Mouse (Mus musculus): ENCODE measurements at regions not wholly inside any gene's neighbourhood (a gene's known extent, or its start where the extent isn't known, plus 50 kb on each side); places are given as distances from the start of the nearest gene placed in this dataset.

- no peak overlapping the region for H3K9ac ChIP-seq (ENCODE audit: low read depth, low read length)
- 12% methylated on average over 4 of the region's 4 CpGs for WGBS
- no peaks in the 10 kb centered on the region for H3K4me1 ChIP-seq (ENCODE audit: control insufficient read depth, insufficient read depth, low read length)
- H3K27me3 ChIP-seq (replicated peaks; ENCODE audit: control insufficient read depth, insufficient read depth, low read length): no peaks in the 10 kb centered on the region
- H3K9me3 ChIP-seq (ENCODE audit: control insufficient read depth, low read length): no peaks in the 10 kb centered on the region; the same call in 1 of the 2 replicates
- H3K36me3 ChIP-seq (ENCODE audit: control insufficient read depth, insufficient read depth, low read length): no peaks in the 10 kb centered on the region
- no peak overlapping the region for H3K4me2 ChIP-seq (ENCODE audit: low read depth, low read length)
- H3K4me3 ChIP-seq (ENCODE audit: low read depth, low read length): no peak overlapping the region
- DNase-seq (ENCODE audit: low spot score) (peak; percentile 9), ATAC-seq (ENCODE audit: low read depth) (no peak; the same call in 1 of the 2 replicates)
- no peak overlapping the region for H3K27ac ChIP-seq (replicated peaks; ENCODE audit: low read depth, low read length)
Measured at GRCm38 (mm10) chr2:147941319-147941718, 105.5 kb downstream of the Foxa2 start.

GRCm38 (mm10) chr2:147932494-147932893 lies 114.3 kb downstream of the Foxa2 start:
- 80% methylated on average over 2 of the region's 2 CpGs for WGBS

GRCm38 (mm10) chr2:147929031-147929711 lies 117.6 kb downstream of the Foxa2 start:
- WGBS: 66% methylated on average over 5 of the region's 5 CpGs
- Histone ChIP-seq H3K36me3 (ENCODE audit: control insufficient read depth, insufficient read depth, low read length) (no peaks in the 10 kb centered on the region), H3K9me3 (ENCODE audit: control insufficient read depth, low read length) (no peaks in the 10 kb centered on the region), H3K27ac (replicated peaks; ENCODE audit: low read depth, low read length) (no peak overlapping the region), H3K27me3 (replicated peaks; ENCODE audit: control insufficient read depth, insufficient read depth, low read length) (no peaks in the 10 kb centered on the region), H3K4me1 (ENCODE audit: control insufficient read depth, insufficient read depth, low read length) (no peaks in the 10 kb centered on the region), H3K9ac (ENCODE audit: low read depth, low read length) (no peak overlapping the region), H3K4me2 (ENCODE audit: low read depth, low read length) (no peak overlapping the region), H3K4me3 (ENCODE audit: low read depth, low read length) (no peak overlapping the region)
- no peak for DNase-seq (ENCODE audit: low spot score)
- ATAC-seq (ENCODE audit: low read depth): no peak

More at GRCm38 (mm10) chr2:147932494-147932893, 114.3 kb downstream of the Foxa2 start:
- Histone ChIP-seq H3K9ac (ENCODE audit: low read depth, low read length) (no peak overlapping the region), H3K36me3 (ENCODE audit: control insufficient read depth, insufficient read depth, low read length) (no peaks in the 10 kb centered on the region), H3K27ac (replicated peaks; ENCODE audit: low read depth, low read length) (no peak overlapping the region), H3K27me3 (replicated peaks; ENCODE audit: control insufficient read depth, insufficient read depth, low read length) (no peaks in the 10 kb centered on the region), H3K4me1 (ENCODE audit: control insufficient read depth, insufficient read depth, low read length) (no peaks in the 10 kb centered on the region), H3K4me2 (ENCODE audit: low read depth, low read length) (no peak overlapping the region), H3K4me3 (ENCODE audit: low read depth, low read length) (no peak overlapping the region), H3K9me3 (ENCODE audit: control insufficient read depth, low read length) (no peaks in the 10 kb centered on the region; the same call in 1 of the 2 replicates)
- no peak for DNase-seq (ENCODE audit: low spot score)
- ATAC-seq (ENCODE audit: low read depth): no peak

GRCm38 (mm10) chr2:147927792-147928670 lies 118.7 kb downstream of the Foxa2 start:
- WGBS: 40% methylated on average over 10 of the region's 10 CpGs
- peak; percentile 21 for DNase-seq (ENCODE audit: low spot score)
- no peak overlapping the region for H3K4me3 ChIP-seq (ENCODE audit: low read depth, low read length)

GRCm38 (mm10) chr2:147926861-147927260 lies 119.9 kb downstream of the Foxa2 start:
- Histone ChIP-seq H3K4me3 (ENCODE audit: low read depth, low read length) (no peak overlapping the region), H3K9ac (ENCODE audit: low read depth, low read length) (no peak overlapping the region), H3K36me3 (ENCODE audit: control insufficient read depth, insufficient read depth, low read length) (no peaks in the 10 kb centered on the region), H3K27me3 (replicated peaks; ENCODE audit: control insufficient read depth, insufficient read depth, low read length) (no peaks in the 10 kb centered on the region), H3K27ac (replicated peaks; ENCODE audit: low read depth, low read length) (no peak overlapping the region), H3K4me2 (ENCODE audit: low read depth, low read length) (no peak overlapping the region), H3K9me3 (ENCODE audit: control insufficient read depth, low read length) (no peaks in the 10 kb centered on the region), H3K4me1 (ENCODE audit: control insufficient read depth, insufficient read depth, low read length) (no peaks in the 10 kb centered on the region)
- 85% methylated on average over 3 of the region's 3 CpGs for WGBS
- ATAC-seq (ENCODE audit: low read depth) (no peak), DNase-seq (ENCODE audit: low spot score) (no peak)

More at GRCm38 (mm10) chr2:147927792-147928670, 118.7 kb downstream of the Foxa2 start:
- Histone ChIP-seq H3K9me3 (ENCODE audit: control insufficient read depth, low read length) (no peaks in the 10 kb centered on the region), H3K27me3 (replicated peaks; ENCODE audit: control insufficient read depth, insufficient read depth, low read length) (no peaks in the 10 kb centered on the region), H3K9ac (ENCODE audit: low read depth, low read length) (no peak overlapping the region), H3K4me2 (ENCODE audit: low read depth, low read length) (no peak overlapping the region), H3K36me3 (ENCODE audit: control insufficient read depth, insufficient read depth, low read length) (no peaks in the 10 kb centered on the region), H3K27ac (replicated peaks; ENCODE audit: low read depth, low read length) (no peak overlapping the region), H3K4me1 (ENCODE audit: control insufficient read depth, insufficient read depth, low read length) (no peaks in the 10 kb centered on the region)
- ATAC-seq (ENCODE audit: low read depth): no peak

GRCm38 (mm10) chr2:147907341-147907740 lies 139.4 kb downstream of the Foxa2 start:
- Histone ChIP-seq H3K4me3 (ENCODE audit: low read depth, low read length) (no peak overlapping the region), H3K9ac (ENCODE audit: low read depth, low read length) (no peak overlapping the region), H3K4me1 (ENCODE audit: control insufficient read depth, insufficient read depth, low read length) (no peaks in the 10 kb centered on the region), H3K9me3 (ENCODE audit: control insufficient read depth, low read length) (no peaks in the 10 kb centered on the region), H3K27ac (replicated peaks; ENCODE audit: low read depth, low read length) (no peak overlapping the region), H3K27me3 (replicated peaks; ENCODE audit: control insufficient read depth, insufficient read depth, low read length) (peaks cover 4% of the 10 kb centered on the region; the same call in 1 of the 2 replicates), H3K4me2 (ENCODE audit: low read depth, low read length) (no peak overlapping the region), H3K36me3 (ENCODE audit: control insufficient read depth, insufficient read depth, low read length) (no peaks in the 10 kb centered on the region)
- WGBS: 69% methylated on average over 6 of the region's 6 CpGs
- ATAC-seq (ENCODE audit: low read depth) (no peak), DNase-seq (ENCODE audit: low spot score) (no peak)

GRCm38 (mm10) chr2:147905759-147906740 lies 140.7 kb downstream of the Foxa2 start:
- H3K36me3 ChIP-seq (ENCODE audit: control insufficient read depth, insufficient read depth, low read length): no peaks in the 10 kb centered on the region
- H3K4me1 ChIP-seq (ENCODE audit: control insufficient read depth, insufficient read depth, low read length): no peaks in the 10 kb centered on the region
- no peaks in the 10 kb centered on the region for H3K9me3 ChIP-seq (ENCODE audit: control insufficient read depth, low read length)
- 23% methylated on average over 19 of the region's 19 CpGs for WGBS
- H3K4me3 ChIP-seq (ENCODE audit: low read depth, low read length): no peak overlapping the region
- DNase-seq (ENCODE audit: low spot score) (no peak), ATAC-seq (ENCODE audit: low read depth) (no peak)
- no peak overlapping the region for H3K9ac ChIP-seq (ENCODE audit: low read depth, low read length)
- no peak overlapping the region for H3K27ac ChIP-seq (replicated peaks; ENCODE audit: low read depth, low read length)
- no peak overlapping the region for H3K4me2 ChIP-seq (ENCODE audit: low read depth, low read length)
- H3K27me3 ChIP-seq (replicated peaks; ENCODE audit: control insufficient read depth, insufficient read depth, low read length): peaks cover 4% of the 10 kb centered on the region; the same call in 1 of the 2 replicates

GRCm38 (mm10) chr2:147905118-147905517 lies 141.7 kb downstream of the Foxa2 start:
- Histone ChIP-seq H3K36me3 (ENCODE audit: control insufficient read depth, insufficient read depth, low read length) (no peaks in the 10 kb centered on the region), H3K4me1 (ENCODE audit: control insufficient read depth, insufficient read depth, low read length) (no peaks in the 10 kb centered on the region), H3K4me2 (ENCODE audit: low read depth, low read length) (no peak overlapping the region), H3K9me3 (ENCODE audit: control insufficient read depth, low read length) (no peaks in the 10 kb centered on the region), H3K27ac (replicated peaks; ENCODE audit: low read depth, low read length) (no peak overlapping the region), H3K27me3 (replicated peaks; ENCODE audit: control insufficient read depth, insufficient read depth, low read length) (peaks cover 4% of the 10 kb centered on the region; the same call in 1 of the 2 replicates), H3K9ac (ENCODE audit: low read depth, low read length) (no peak overlapping the region), H3K4me3 (ENCODE audit: low read depth, low read length) (no peak overlapping the region)
- WGBS: 33% methylated on average over 3 of the region's 3 CpGs
- ATAC-seq (ENCODE audit: low read depth): no peak
- DNase-seq (ENCODE audit: low spot score): no peak
